Mouse (Mus musculus): ENCODE results near the gene Hmgcs1.

- TF ChIP-seq POLR2A (IDR thresholded peaks at IDR 0.05; ENCODE audit: borderline replicate concordance, control insufficient read depth, low read depth, low read length) (no peak), CTCF (IDR thresholded peaks at IDR 0.05; ENCODE audit: control insufficient read depth, insufficient read depth, low read length) (no peak)
Measured at GRCm38 (mm10) chr13:119710268-119710610, 20.1 kb downstream of the Hmgcs1 start.

Data from bone marrow, adult 2 months (tissue).